Mouse (Mus musculus): ENCODE data around the gene Utrn.

DNA sequence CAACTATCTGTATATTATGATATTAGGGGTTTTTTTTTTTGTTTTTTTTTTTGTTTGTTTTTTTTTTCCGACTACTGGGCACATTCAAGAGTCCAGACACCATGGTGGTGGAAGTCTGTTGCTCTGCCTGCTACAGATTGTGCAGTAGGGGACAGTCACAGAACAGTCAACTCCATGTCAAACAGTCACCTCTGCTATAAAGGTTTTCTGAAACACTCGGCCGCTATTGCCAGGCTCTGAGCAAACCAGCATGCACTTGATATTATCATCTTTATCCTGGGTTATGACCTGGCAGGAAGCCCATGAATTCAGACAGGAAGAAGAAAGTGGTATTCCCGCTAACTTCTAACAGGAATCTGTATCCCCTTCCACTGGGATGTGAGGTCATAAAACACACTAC lies 41.4 kb downstream of the Utrn start:
- no peak for TF ChIP-seq POLR2A (IDR thresholded peaks at IDR 0.05; ENCODE audit: borderline replicate concordance, low read depth, low read length)
- no peak for TF ChIP-seq CTCF (IDR thresholded peaks at IDR 0.05; ENCODE audit: low read depth, low read length)

Measured in bone marrow macrophage, adult 2 months (primary cell).